Mouse (Mus musculus): ENCODE measurements at regions not wholly inside any gene's neighbourhood (a gene's known extent, or its start where the extent isn't known, plus 50 kb on each side); places are given as distances from the start of the nearest gene placed in this dataset.
"Not testable (repeated sequence)": the region's sequence is repeated elsewhere in the genome, so short reads cannot be mapped to it uniquely, and the experiment has no call there.

DNA sequence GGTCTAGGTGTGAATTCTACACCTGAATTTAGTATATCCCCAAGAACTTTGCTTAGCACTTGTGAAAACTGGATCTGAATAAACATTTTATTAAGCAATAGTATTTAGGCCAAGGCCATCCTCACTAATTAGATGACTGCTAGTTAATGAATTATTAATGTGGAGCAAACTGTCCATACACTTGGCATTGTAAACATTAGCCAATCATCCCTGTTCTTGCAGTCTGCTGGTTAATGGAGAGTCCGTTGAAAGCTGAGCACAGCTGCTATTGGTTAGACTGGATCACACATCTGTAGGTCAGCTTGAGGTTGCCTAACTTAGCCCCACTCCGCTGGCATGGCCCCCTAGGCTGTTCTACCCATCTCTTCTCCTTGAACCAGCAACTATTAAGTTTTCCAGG lies 826.2 kb upstream of the 4930452B06Rik start:
- no peak for DNase-seq (ENCODE audit: low read depth)

DNA sequence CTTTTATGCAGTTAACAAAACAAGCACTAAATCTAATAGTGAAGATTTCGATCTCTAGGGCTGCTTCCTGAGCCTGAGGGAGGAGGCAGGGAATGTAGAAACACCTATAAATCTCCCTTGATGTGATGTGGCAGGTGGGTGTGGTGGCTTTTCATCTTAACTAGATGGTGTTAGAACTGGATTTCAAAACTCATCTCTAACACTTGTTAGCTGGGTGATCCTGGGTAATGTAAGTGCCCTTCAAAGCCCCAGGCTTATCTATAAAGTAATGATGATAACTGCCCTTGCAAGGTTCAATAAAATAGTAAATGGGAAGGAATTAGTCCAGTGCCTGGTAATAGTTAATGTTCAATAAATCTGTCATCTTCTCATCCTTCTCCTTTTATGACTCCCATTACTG lies 822.5 kb upstream of the 4930452B06Rik start:
- DNase-seq (ENCODE audit: low read depth) = no peak

DNA sequence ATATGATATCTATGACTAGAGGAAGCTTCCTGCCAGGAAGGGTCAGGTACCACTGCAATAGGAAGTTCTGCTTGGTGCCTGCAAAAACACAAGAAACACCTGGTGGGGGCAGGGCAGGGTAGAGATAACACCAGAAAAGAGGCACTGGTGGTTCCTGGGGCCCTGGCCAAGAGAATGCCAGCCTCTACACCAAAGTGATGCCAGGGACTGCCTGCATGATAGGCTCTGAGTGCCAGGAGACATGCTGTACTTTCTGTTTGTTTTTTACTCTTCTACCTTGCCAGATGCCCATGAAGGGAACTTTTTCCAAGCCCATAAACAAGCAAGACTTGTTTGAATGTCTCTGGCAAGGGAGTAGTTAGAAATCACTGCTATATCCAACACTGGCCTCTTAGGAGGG lies 812.9 kb upstream of the 4930452B06Rik start:
- DNase-seq (ENCODE audit: low read depth) = no peak

DNA sequence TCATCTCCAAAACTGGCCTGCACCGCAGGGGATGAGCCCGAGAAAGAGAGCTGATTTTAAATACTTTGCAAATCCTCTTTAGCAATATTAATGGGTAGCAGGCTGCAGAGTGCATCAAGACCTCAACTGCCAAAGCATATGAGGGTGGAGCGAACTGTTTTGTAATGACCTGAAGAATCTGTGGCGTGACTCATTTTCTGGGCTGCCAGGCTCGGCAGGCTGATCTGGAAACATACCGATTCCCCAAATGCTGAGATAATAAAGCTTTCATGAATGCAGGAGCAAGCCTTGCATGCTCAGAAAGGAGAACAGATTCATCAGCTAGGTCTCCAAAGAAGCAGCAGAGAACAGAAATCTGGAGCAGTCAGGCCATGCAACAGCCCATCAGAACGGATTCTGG lies 809.1 kb upstream of the 4930452B06Rik start:
- DNase-seq (ENCODE audit: low read depth) = no peak

DNA sequence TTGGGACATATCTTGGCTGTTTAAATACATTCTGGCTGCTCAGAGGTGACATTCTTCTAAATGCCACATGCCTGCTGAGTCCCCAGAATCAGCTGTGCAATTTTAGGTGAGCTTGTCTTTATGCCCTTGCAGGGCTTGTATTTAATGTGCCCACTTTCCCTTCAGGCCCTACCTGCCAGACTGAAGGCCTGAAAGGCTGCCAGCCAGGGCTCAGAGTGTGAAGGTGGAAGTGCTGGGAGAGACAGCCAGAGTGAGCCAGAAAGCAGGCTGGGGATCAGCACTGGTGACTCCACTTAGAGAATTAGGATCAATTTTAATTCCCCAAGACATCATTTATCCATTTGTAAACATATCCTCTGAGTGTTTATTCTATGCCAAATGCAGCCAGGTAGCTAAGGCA lies 803.6 kb upstream of the 4930452B06Rik start:
- no peak for DNase-seq (ENCODE audit: low read depth)

DNA sequence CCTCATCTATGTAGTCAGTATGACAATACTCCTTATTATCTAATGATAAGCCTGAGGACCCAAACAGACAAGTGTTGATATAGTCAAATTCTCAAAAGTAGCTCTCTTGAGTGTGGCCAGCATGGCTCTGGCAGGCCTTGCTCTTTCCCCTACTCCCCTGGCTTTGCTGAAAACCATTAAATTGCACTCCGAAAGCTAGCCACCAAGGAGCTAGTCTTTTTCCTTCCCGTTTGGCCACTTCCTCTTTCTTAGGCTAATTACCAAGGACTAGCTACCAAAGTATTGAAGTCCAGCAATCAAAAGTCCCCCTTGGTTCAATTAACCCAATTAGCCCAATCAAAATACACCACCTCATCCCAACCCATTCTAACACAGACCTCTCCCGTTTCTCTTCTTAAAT lies 802.6 kb upstream of the 4930452B06Rik start:
- no peak for DNase-seq (ENCODE audit: low read depth)

DNA sequence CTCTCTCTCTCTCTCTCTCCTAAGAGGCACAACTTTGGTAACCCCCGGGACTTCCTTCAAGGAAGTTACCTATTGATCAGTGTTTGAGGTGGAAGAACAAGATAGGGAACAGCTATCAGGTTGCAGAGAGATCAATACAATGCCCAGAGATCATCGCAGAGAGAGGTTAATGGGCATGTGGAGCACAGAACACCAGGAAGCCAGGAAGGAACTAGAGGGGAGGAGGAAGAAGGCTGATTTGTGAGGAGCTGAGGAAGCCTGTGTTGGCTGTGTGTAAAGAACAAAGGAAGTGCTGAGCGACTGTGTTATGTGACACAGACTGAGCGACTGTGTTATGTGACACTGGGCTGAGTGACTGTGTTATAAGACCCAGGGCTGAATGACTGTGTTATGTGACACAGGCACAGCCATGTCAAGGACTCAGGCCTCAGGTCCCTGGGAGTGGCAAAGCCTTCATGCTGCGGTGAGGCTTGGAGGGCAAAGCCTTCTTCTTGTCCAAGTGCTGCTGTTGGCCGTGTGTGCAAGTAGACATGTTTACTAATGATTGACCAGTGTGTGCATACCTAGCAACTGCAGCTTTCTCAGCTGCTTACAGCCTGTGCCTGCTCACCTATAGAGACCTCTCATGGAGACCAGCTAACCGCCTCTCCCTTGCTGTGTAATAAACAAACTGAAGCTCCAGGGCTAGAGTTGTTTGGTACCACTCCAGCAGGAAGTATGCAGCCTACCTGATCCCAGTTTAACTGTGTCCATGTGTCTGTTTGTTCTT lies 801.8 kb upstream of the 4930452B06Rik start:
- DNase-seq (ENCODE audit: low read depth) = no peak

DNA sequence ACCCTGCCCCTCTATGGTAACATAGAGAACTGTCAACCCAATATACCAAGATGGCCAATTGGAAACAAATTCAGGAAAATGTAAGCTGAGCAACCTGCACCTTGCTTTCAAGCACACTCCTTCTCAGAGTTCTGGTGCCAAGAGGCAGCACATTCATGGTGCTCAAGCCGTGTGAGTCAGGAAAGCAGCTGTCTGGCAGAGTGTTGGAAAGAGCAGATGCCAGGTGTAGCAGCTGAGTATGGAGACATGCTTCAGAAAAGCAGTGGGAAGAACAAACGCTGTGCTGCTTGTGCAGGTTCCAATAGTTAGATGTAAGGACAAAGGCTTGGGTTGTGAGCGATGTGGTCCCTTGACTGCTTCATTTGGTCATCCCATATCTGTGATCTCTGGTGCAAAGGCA lies 794.0 kb upstream of the 4930452B06Rik start:
- DNase-seq (ENCODE audit: low read depth) = no peak

DNA sequence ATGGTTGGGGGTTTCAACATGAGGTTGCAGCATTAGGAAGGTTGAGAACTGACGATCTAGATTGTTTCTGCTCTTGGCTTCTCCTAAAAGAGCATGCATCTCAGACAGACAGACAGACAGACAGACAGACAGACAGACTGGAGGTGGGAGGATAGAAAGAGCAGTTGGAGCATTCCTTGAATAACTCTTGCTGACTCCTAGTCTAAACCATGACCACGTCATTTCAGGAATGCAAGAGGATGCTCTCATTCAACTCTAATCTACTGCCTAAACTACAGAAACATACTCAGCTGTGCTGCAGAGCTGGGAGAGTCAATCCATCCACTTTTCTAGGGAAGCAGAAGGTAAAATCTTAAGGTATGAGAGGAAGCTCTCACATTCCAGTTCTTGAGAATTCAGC lies 792.8 kb upstream of the 4930452B06Rik start:
- no peak for DNase-seq (ENCODE audit: low read depth)

DNA sequence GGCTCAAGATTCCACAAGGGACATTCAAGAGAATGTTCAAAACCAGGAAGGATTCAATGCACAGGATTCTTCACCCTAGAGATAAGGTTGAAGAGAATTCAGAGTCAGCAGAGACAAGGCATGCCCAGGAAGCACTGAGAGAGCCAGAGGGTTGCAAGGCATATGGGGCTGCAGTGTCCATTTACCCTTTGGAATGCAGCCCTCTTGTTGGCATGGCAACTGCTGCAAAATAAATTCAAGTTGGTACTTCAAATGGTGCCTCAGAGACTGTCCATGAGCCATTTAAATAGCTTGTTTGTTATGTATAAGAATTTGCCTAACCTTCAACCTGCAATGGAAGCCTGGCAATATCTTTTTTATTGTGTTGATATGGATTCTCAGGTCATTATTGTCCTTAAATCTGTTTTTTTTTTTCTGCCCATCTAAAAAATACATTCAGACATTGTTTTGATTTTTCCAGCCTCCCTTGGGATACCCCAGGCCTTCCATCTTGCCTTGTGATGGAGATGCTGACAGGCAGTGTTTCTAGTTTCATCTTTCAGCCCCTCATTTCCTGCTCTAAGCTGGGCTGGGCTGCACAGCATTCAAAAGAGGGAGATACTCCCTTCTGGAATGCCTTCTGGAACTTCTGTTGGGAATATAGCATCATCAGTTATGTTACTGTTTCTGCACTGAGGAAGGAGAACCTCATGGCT lies 791.9 kb upstream of the 4930452B06Rik start:
- DNase-seq (ENCODE audit: low read depth) = no peak

DNA sequence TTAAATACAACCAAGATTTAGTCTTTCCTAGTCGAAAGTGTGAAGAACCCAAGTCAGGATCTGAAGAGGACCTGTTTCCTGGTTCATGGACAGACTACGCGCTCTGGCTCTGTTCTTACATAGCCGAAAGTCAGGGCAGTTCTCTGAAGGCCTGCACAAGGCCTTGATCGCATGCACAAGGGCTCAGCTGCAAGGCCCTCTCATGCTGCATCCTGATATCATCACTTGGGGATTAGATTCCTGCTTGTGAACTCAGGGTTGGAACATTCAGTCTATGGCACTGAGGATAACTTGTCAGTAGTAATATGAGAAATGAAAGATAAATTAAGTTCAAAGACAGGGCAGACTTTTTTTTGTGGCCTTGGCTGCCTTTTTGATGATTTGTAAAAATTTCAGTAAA lies 789.9 kb upstream of the 4930452B06Rik start:
- no peak for DNase-seq (ENCODE audit: low read depth)

DNA sequence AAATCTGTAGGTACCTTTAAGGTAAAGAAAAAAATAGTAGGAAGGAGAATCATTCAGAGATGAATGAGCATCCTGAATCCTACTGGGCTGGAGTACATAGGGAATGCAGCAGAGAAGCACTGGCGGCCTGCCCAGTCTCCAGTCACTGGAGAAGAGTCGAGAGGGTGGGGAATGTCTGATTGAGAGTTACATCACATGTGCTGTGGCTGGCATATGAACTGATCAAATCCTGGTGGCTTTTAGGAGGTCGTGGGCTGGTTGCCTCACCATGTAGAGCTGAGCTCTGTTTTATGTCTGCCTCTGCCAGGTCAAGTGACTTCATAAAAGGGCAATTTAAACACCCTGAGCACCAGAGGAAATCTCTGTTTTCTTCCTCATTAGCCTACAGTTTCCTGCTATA lies 783.9 kb upstream of the 4930452B06Rik start:
- no peak for DNase-seq (ENCODE audit: low read depth)

DNA sequence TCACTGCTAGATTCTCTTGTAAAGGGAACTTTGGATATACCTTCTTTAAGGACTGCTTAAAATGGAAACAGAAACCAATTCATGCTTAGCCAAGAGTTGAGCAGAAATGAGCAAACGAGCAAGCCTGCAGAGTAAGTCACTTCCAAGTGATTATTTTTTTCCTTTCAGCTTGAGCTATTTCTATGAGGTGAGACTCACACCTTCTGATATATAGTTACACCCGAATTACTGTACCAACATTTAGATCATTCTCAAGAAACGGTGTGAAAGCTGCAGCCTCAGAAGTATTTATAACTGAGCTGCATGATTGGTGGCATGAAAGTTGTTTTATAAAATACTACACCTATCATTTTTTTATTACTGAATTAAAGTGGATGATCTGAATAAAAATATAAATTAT lies 771.9 kb upstream of the 4930452B06Rik start:
- no peak for DNase-seq (ENCODE audit: low read depth)

DNA sequence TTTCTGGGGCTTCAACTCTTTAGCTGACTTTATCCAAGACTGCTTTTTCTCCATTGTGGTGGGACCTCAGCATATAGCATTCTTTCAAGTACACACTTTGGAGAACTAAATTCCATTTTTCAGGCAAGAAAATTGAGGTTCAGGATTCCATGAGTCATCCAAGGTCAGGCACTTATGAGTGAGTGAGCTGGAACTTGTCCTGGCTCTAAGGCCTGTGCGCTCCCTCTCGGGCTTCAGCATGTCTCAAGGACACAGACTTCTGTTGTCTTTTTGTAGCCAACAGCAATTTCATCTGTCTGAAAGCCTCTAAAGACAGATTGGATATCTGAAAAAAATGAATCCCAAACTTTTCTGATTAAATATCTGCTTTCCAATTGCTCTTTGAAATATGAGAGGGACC lies 769.1 kb upstream of the 4930452B06Rik start:
- no peak for DNase-seq (ENCODE audit: low read depth)

DNA sequence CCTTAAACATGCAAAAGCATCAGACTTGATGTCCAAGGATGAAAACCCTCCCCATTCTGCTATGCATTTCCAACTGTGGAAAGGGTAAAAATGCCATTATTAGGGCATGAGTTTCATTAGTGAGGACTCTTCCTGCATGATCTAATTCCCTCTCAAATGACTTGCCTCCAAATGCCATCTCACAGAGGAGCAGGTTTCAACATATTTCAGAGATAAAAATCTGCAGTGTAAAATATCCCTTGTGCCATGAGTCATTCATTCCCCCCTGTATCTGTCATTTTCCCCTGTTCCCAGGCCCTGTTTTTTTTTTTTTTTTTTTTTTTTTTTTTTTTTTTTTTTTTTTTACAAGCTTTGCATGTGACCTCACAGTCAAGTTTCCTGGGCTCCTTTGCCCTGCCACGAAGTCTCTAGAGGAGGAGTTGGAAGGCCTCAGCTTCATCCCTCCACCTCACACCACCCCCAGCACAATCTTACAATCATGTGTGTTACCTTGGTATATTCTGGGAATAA lies 767.1 kb upstream of the 4930452B06Rik start:
- DNase-seq (ENCODE audit: low read depth) = peak; percentile 20

DNA sequence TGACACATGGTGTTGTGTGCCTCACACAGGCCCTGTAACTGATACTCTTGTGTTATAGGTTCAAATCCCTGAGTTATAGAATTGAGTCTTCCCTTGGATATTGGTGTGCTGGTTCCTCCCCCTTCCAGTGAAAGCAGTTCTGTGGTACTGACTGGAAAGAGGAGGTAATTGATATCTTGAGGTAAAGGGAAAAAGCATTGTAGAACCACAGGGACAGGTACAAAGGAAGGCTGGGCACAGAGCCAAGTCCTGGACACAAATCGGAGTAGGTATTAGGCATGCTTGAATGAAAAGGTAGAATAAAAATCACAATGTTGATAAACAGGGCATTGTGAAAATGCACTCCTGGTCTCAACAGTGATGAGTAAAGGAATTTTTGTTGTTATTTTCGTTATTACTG lies 765.8 kb upstream of the 4930452B06Rik start:
- DNase-seq (ENCODE audit: low read depth) = no peak

DNA sequence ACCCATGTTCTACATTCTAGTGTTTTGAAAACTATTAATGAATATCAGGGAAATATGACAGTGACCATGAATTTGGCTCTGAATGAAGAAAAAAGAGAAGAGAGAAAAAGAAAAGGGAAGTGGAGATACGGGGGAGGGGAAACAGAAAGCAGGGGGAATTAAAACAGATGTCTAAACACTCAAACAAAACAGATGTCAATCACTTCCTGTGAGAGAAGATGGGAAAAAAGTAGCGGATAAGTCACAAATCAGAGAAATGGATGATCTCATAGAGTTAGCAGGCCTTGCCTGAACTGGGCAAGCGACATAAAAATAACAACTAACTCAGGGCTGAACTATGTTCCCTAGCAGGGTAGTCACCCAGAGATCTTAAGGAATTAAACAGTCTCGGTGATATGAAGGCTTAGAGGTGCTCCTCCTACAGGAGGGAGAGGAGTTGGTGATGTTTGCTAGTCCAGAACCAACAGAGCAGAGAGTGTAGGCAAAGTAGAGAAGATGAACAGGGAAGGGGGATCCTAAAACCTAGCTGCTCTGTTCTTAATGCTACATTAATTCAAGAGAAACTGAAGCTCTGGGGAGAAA lies 745.9 kb upstream of the 4930452B06Rik start:
- DNase-seq (ENCODE audit: low read depth) = no peak

DNA sequence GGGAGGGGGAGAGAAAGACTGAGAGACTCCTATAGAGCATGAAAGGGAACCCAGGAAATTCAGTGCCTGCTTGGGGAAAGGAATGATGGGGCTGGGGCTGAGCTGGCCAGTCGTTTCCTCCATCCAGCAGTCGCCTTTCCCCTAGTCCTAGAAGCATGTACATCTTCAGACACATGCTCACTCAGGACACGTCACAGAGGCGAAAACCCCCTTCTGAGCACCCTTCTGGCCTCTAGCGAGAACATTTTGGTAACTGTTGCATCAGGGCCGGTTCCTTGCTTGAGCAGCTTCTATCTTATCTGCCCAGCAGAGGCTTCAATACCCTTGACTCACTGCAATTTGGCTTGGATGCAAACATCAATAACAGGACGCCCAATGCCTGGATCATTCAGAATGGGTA lies 737.6 kb upstream of the 4930452B06Rik start:
- no peak for DNase-seq (ENCODE audit: low read depth)

DNA sequence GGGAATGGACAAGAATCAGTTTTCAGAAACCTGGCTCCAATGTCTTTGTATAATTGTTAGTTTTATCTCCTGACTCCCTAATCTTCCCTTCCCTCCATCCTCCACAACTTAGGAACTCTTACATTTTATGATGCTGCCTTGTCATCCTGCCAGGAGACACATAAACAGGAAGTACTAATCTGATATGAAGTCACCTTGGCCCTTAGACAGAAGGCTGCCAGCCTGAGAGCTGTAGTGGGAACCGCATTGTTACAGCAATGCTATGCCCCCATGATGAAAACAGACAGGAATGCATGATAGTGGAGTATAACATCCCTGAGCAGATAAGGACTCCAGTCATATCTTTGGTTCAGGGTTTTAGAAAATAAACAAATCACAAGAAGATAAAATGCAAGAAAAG lies 734.8 kb upstream of the 4930452B06Rik start:
- no peak for DNase-seq (ENCODE audit: low read depth)

DNA sequence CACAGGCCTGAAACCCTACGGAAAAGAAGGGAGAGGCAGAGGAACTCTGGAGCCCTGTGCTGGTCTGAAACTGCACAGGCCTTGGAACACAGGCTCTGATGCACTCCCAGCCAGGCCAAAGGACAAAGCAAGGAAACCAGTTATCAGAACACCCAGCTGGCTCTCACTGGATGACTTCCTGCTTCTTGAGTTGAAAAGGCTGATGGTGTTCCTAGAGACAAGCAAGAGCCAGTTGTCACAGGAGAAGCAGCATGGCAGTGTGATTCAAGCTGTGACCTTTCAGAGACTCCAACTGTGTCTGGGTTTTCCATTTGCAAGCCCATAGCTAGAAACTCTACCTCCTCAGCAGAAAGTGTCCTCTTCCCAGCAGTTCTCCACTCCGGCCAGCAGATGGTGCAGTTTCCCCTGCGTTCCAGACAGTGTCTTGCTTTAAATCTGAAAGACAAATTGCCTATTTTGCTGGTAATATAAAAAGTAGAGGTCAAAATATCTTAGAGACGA lies 727.3 kb upstream of the 4930452B06Rik start:
- peak; percentile 46 for DNase-seq (ENCODE audit: low read depth)

DNA sequence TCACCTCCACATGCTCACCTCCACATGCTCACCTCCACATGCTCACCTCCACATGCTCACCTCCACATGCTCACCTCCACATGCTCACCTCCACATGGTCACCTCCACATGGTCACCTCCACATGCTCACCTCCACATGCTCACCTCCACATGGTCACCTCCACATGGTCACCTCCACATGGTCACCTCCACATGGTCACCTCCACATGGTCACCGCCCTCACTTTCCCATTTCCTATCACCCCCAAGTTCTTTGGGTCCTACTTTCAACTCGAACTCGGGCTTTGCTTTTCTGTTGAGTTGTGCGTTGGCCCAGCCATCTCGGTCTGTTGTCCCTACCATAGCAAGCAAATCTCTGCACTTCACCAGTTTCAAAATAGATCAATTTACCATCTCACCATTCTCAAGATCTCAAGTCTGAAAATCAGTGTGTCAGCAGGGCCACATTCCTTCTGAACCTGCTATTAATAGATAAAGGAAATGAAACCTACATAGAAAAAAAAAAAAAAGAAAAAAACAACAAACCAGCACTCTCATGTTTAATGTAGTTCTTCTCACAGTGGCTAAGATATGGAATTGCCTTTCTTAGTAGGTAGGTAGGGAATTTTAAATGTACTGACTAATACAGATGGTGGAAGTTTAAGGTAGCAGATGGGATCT lies 724.0 kb upstream of the 4930452B06Rik start:
- DNase-seq (ENCODE audit: low read depth) = not testable (repeated sequence)

DNA sequence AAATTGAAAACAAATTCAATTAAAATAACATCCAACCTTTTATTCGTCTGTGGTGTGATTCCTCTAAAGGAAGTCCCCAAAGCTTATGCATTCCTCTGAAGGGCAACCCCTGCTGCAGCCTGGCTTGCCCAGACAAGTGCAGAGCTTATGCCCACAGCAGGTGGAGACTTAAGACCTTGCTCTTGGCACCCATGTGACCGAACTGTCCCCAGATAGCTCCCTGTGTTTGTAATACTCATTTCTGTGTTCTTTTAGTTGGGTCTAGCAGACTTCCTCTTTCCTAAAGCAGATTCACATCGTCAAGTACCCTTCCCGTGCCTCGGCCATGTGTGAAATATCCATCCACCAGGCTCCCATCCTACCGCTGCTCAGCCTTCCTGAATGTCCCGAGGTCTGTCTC lies 723.1 kb upstream of the 4930452B06Rik start:
- no peak for DNase-seq (ENCODE audit: low read depth)
